Mouse (Mus musculus): ENCODE measurements around the gene Wrap73.

Wrap73 gene

DNA sequence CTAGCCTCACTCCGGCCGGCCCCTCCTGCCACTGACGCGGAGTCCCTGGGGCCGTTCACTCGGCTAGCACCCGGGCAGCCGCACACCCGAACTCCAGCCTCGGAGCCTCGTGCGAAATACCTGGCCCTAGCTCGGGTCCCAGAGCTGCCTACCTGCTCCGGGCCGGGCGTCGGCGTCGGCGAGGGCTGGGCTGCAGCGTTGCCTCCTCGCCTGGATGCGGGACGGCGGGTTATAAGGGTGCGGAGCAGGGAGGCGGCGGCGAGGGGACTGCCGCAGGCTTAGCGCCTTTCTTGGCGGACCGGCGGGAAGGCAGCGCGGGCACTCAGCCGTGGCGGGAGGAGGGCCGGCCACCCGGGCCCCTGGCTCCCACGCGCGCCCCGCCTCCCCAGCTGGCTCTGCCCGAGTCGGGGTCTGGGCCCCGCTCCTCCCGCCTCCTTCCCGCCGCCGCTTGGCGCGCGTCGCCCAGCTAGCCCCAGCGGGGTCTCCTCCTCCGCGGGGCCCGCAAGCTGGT, 2.4 kb upstream of the Wrap73 start:
- peak; percentile 36 for DNase-seq (ENCODE audit: low read depth, low spot score)

DNA sequence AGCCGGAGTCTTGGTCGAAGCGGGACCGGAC, 2.2 kb upstream of the Wrap73 start, which contains the start of gene Trp73:
Gene Trp73 (minus strand): TSS at position 27 of the 31 bp plus-strand sequence.
- DNase-seq (ENCODE audit: low read depth, low spot score), result no peak

DNA sequence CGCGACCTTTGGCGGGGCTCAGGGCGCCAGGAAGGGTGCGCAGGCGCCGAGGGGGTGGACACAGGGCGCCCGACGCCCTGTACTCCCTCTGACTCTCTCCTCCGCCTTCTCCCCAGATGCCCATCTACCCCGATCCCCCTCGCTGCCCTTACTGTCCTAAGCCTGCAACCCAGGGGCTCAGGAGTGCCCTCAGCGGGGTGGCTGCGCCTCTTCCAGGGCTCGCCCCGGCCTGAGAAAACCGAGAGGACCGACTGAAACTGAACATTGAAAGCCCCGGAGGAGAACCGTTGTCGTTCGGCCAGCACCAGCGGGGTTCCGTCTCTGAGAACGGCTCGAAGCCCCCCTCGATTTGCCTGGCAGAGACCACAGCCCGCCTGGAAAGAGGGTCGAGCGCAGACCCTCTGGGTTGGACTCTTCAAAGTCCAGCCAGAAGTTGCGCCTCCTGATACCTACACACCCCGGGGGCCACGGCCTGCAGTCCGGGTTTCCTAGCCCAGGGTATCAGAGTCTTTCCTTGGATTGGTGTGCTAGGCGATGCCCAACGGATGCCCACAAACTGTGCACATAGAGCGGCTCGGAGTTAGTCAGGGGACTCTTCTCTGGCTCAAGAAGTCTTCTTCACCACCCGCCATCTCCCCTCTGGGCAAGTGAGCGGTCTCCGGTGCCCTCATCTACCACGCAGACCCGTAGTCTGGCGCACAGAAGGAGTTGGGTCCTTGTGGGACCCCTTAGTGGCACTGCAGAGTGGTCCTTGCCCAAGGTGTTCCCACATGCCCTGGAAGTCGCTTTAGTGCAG, 1.8 kb upstream of the Wrap73 start:
- no peak for DNase-seq (ENCODE audit: low read depth, low spot score)

DNA sequence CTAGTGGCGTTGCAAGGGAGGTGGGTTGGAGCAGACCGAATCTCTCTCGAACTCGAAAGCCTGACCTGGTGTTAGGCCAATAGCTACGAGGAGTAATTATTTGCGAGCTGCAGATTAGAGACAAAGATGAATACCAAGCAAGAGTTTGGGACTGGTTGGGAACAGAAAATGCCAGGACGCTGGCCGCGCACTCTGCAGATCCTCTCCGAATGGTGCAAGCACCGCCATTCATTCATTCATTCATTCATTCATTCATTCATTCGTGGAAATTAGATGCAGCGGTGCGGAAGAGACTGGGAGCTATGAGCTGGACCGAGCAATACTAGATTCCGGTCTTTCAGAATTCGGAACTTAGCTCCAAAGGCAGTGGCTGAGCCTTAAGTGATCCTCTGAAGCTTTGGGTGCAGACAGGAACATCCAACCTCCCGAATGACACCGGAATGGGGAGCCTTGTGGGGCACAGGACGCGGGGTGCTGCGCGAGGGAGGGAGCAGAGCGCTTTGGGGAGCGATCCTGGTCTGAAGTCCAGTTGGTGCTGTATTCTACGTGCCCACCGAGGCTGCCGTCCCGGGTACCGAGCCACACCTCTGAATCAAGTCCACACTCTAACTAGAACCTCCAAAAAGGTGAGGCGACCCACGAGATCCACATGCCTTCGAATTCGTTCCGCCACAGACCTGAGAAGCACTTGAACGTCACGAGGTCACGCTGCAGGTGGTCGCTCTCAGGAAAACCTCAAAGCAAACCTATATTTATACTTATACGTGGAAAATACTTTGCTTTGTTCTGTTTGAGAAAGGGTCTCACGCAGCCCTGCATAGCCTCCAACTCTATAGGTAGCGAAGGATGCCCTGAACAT, 934 bp upstream of the Wrap73 start:
- no peak for DNase-seq (ENCODE audit: low read depth, low spot score)

DNA sequence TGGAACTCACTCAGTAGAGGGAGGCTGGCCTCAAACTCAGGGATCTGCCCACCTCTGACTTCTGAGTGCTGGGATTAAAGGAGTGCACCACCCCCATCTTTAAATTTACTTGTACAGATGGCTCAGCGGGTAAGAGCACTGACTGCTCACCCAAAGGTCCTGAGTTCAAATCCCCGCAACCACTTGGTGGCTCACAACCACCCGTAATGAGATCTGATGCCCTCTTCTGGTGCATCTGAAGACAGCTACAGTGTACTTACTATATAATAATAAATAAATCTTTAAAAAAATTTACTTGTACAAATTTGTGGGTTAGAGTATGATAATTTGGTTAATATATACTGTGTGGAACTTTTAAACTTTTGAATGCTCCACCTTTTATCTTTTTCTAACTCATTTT, 2.5 kb downstream of the Wrap73 start:
- DNase-seq (ENCODE audit: low read depth, low spot score), result no peak

DNA sequence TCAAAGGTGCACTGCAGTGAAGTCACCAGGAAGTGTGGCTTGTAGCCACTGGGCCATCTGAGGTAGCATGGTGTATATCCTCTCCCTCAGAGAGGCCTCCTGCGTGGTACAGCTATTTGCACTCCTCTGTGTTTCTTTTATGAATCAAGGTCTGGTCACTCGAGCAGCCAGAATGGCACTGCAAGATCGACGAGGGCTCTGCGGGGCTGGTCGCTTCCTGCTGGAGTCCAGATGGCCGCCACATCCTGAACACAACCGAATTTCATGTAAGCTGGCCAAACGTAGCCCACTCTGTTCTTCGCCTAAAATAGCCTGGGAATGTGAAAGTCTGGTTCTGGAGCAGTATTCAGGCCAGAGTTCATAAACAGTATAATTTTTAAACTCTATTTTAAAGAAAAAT, 4.2 kb downstream of the Wrap73 start:
- DNase-seq (ENCODE audit: low read depth, low spot score), result no peak

DNA sequence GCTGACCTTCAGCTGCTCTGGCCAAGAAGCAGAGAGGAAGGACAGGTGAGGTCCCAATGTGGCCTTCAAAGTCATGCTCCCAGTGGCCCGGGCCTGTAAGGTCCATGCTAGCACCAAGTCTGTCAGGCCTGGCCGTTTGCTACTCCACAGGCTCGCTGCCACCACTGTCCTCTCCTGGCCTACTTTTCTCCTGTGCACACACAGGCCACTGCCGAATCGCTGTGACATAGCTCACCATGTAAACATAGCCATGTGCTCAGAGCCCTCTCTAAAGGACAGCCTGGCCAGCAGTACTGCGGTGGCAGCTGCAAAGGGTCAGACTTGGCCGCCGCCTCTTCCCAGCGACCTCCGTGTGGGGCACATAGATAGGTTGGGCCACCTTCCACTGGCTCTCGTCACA, 11.9 kb downstream of the Wrap73 start:
- DNase-seq (ENCODE audit: low read depth, low spot score), result no peak

DNA sequence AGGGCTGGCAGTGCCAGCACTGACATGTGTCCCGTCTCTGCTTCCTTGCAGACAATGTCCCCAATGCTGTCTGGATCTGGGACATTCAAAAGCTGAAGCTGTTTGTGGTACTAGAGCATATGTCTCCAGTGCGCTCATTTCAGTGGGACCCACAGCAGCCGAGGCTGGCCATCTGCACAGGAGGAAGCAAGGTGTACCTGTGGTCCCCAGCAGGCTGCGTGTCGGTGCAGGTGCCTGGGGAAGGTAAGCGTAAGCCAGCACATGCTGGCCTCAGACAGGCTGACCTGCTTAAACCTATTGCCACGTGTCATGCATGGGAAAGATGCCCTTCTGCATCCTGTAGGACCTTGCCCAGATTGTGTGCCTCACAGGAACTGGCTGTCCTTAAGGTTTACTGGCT, 13.9 kb downstream of the Wrap73 start:
- DNase-seq (ENCODE audit: low read depth, low spot score), result no peak

DNA sequence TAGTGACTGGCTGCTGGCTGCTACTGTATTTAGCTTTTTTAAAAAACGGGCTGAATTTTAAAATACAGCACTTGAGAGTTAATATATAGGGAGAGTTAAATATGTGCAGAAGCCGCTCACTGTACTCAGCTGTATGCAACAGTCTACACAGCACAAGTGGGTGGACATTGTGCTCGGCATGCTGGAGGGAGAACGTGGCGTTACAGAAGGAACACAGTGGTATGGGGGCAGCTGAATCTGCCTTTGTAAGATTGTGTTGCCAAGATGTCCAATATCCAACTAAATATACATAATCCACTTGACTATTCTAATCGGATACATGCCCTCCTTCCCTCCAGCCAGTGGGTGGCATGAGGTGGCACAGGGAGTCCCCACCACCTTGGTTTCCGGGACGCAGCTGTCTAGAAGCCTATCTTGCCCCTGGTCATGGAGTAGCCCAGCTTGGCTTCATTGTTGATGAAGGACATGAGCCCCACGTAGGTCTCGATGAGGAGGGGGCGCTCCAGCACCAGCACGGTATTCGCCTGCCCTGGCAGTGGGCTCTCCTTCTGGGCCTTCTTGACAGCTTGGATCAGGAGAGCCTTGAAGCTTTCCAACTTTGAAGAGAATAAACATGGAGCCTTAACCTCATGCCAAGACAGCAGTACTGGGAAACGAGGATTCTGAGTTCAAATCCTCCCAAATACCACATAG, 15.9 kb downstream of the Wrap73 start:
- DNase-seq (ENCODE audit: low read depth, low spot score), result no peak

DNA sequence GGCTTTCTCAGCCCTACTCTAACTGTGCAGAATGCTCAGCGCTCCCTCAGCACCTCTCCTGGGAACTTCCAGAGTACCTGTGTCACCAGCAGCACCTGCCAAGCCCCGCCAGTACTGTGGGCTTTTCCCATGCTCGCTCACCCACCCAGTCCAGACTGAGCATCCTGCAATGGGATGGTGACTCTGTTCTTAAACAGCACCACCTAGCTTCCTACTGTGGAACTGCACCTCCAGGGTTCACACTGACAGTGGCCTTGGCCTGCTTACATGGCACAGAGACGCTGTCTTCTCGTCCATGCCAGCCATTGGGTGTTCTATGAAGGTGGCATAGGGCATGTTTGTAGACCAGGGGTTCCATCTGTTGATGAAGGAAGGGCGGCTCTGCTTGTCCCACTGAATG, 16.8 kb downstream of the Wrap73 start:
- peak; percentile 79 for DNase-seq (ENCODE audit: low read depth, low spot score)

DNA sequence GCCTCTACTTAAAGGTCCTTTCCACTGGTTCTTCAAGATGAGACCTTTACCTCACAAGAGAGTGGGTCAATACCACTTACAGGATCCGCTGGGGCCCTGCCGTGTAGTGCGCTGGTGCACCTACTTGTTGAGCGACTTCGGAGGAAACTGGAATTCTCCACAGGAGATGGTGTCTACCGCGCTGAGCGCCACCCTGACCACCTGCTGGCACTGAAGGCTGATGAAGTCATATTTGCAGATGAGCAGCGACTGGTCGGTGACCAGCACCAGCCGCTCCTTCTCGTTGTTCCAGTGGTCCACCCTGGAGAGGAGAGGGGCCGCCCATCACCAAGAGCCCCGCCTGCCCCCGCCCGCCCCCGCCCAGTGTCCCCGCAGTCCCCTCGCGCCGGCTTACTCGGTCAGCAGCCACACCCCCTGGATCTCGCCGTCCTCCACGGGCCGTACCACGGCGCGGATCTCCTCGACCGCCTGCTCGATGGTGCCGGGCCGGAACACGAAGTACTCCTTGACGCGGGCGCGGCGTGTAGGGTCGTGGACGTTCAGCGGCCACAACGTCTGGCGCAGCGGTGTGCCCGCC, 17.9 kb downstream of the Wrap73 start:
- DNase-seq (ENCODE audit: low read depth, low spot score), result no peak

DNA sequence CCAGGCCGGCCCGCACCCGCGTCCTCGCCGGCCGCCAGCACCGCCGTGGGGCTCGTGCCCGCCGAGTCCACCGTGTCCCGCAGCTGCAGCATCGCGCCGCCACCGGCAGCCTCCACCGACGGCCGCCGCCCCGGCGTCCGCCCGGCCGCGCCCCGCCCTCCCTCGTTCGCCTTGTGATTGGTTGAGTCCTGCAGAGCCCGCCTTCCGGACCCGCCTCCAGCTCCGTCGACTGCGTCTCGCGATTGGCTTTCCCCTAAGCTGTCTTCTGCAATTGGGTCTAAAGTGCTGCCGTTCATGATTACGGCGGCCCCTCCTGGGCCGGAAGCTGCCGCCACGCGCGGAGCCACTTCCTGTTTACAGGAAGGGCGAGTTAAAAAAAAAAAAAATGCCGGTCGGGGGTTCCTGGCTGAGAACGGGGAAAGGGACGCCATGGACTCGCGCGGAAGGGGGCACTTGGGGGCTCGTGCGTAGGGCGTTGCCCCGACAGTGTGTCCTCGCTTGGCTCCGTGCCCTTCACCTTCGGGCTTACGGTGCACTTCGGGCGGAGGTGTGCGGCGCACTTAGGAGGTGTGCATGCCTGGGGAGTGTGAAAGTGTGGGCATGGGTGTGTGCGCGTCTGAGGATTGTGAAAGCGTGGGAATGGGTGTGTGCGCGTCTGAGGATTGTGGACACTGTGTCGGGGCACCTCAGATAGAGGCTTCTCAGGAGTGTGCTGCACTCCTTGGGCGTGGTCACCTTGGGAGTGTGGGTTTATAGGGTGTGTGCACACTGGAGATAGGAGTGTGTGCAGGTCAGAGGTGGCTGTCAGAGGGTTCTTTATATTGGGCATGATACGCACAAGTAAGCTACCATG, 18.6 kb downstream of the Wrap73 start, which contains the start of gene Tprgl:
Gene Tprgl (minus strand): TSS at position 129 of the 853 bp plus-strand sequence.
- peak; percentile 92 for DNase-seq (ENCODE audit: low read depth, low spot score)

DNA sequence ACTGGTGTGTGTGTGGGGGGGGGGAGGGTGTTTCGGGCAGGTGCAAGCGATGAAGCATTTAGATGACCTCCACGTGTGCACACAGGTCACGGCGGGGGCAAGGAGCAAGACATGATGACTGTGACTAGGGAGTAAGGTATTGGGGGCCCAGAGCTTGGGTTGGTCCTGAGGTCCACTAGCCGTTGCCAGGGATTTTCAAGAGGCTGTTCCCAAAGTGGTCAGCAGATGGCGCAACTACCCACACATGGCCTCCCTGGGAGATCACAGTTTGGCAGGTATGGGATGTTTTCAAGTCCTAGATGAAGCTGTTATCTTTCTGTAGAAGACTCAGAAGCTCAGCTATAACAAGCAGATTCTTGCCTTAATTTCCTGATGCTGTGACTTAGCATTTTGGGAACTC, 21.1 kb downstream of the Wrap73 start:
- DNase-seq (ENCODE audit: low read depth, low spot score), result peak; percentile 71

DNA sequence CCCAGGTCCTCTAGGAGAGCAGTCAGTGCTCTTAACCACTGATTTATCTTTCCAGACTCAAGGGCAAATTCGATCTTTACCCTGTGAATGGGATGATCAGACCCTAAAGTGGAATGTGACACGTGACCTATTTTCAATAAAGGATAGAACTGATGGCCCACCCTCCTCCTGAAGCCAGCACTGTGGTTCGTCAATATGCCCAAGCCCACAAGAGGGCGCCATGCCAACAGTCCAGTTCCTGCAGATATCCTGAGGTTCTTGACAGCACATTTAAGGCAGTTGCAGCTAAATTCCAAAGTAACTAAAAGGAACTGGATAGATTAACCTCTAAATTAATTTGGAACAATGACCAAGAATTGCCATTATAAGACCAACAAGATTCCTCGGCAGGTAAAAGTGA, 24.9 kb downstream of the Wrap73 start:
- DNase-seq (ENCODE audit: low read depth, low spot score), result no peak

DNA sequence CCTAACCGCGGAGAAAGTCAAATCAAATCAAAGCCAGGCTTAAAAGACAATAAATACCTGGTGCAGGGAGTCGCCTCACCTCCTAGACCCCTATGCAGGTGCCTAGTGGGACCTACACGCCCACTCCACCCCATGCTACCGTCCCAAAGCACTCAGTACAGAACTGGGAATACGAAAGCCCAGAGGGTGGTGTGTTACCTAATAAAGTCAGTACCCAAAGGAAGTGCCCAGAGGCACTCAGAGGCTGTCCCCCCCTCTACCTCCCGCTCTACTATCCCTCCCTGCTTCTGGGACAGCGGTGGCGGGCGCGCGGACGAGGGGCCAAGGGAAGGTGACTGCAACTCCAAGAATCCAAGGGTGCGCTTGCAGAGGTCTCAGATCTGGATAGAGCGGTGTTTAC, 27.8 kb downstream of the Wrap73 start:
- no peak for DNase-seq (ENCODE audit: low read depth, low spot score)

DNA sequence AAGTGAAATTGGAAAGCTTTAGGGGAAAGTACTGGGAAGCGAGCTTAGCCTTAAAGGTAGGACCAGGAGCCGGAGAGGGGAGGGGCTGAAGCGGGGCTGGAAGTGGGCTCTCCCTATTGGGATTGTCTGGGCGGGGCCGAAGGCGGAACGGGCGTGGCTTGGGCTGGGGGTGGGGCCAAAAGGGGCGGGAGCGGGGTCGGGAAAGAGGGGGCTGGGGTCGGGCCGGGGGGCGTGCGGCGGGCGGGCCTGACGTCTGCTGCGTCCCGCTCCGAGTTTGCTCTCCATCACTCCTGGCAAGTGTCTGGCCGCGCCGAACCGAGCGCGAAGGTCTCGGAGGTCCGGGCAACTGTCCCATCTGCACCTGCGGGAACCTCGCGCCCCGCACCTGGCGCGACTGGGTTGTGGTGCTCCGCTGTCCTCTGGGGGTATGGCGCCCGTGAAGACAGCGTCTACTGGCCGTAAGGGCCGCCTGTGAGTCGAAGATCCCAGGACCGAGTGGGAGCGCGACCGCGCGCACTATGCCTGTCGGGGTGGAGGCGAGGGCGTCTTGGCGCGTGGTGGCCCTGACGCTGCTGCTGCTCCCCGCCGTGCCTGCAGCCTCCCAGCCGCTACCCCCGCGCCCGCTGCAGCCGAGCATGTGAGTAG, 28.5 kb downstream of the Wrap73 start, which contains the start of gene Megf6:
Gene Megf6 (plus strand): TSS at position 225 of the 645 bp plus-strand sequence.
- DNase-seq (ENCODE audit: low read depth, low spot score), result no peak

DNA sequence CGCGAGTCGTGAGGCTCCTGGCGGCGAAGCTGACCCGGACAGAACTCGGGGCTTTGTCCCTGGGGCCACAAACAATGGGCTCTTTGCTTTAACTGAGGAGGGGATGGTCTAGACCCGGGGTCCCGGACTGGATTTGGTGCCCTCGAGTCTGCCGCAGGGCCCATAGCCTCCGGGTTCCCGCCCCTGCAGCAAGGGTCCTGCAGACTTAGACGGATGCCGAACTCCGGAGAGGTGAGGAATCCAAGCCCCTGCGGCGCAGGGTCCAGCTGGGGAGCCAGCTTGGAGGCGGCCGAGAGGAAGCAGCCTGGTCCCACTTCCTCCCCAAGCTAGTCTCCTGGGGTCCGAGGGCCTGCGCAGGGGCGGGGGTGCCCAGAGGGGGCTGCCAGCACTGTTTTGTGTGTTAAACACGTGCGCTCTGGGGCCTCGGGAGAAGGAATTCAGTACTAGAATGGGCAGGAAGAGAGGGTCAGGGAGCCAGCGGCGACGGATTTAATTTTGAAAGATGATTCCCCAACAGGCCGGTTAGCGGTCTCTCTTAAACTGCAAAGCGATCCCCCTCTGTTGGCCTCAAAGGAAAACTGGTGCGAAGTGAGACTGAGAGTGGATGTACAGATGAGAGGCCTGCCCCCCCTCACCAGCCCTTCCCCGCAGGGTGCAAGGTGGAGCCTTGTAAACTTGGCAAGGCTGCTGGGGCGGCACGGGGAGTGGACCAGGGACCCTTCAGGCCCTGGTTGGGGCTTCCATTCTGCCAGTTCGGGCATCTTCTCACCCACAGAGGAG, 29.2 kb downstream of the Wrap73 start:
- DNase-seq (ENCODE audit: low read depth, low spot score), result no peak

DNA sequence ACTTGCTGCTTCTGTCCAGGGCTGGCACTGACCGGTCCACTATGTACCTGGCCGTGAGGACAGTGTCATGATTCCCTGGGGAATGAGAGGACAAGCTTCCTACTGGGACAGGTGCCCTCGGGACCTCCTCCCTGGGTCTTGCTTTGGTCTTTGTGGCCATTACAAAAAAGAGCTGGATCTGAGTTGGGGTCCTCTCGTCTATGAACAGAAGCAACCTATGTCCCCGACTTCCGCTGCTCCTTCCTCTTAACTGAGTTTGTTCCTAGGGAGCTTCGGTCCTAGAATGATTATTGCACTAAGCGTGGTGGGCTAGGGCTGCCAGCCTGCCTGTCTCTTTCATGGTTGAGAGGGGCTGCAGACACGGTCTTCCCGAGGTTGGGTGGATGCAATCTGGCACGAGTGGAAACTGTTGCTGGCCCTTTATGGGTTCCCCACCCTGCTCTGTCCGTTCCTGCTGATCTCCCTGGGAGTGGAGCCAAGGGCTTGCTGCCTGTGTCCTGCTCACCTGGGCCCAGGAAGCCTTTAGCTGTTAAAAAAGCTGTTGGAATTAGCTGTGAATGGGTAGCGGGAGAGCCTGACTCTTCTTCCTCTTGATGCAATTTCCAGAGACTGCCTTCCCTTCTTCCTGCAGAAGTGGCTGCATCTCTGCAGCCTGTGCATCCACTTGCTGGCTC, 29.9 kb downstream of the Wrap73 start:
- DNase-seq (ENCODE audit: low read depth, low spot score), result no peak

DNA sequence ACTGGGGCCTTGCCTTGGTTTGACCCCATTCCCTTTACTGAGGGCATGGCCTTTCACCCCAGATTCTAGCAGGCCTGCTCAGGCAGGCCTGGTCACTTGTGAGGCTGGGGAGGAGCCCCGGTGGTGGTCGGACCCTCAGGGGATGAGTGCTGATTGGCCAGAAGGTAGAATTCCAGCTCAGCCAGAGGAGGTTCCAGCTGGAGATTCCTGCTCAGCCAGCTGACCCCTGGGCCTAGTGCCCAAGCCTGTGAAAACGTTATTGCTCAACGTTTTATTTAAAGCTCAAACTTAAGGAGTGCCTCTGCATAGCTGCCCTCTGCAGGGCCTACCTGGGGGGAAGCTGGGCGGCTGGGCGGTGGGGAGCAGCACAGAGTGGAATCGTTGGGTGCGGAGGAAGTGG, 35.1 kb downstream of the Wrap73 start:
- no peak for DNase-seq (ENCODE audit: low read depth, low spot score)

Measured in retina, postnatal 7 days (tissue).